Mouse (Mus musculus): ENCODE measurements at regions not wholly inside any gene's neighbourhood (a gene's known extent, or its start where the extent isn't known, plus 50 kb on each side); places are given as distances from the start of the nearest gene placed in this dataset.

- no peak for TF ChIP-seq FOSL1 (IDR thresholded peaks at IDR 0.05; ENCODE audit: insufficient read depth, low read length, poor library complexity, severe bottlenecking)
- no peak for TF ChIP-seq USF1 (IDR thresholded peaks at IDR 0.05; ENCODE audit: low read depth)
- no peak overlapping the region for H3K4me3 ChIP-seq (ENCODE audit: insufficient read depth, poor library complexity, severe bottlenecking)
- no peaks in the 10 kb centered on the region for H3K27me3 ChIP-seq (ENCODE audit: control insufficient read depth, insufficient read depth, insufficient read length)
- no peaks in the 10 kb centered on the region for H3K79me2 ChIP-seq (ENCODE audit: control insufficient read depth, insufficient read depth)
- no peaks in the 10 kb centered on the region for H3K36me3 ChIP-seq (ENCODE audit: control insufficient read depth, insufficient read depth)
- no peaks in the 10 kb centered on the region for H3K79me3 ChIP-seq (ENCODE audit: low read depth)
- H3ac ChIP-seq (ENCODE audit: control insufficient read depth, insufficient read length, low read depth) = no peak overlapping the region
Measured at GRCm38 (mm10) chr8:26748161-26748971, 228.8 kb upstream of the Zfp703 start.

- H3K79me3 ChIP-seq (ENCODE audit: low read depth) = no peaks in the 10 kb centered on the region
- no peak overlapping the region for H3ac ChIP-seq (ENCODE audit: control insufficient read depth, insufficient read length, low read depth)
- no peaks in the 10 kb centered on the region for H3K27me3 ChIP-seq (ENCODE audit: control insufficient read depth, insufficient read depth, insufficient read length)
- no peak for TF ChIP-seq MYOD1 (IDR thresholded peaks at IDR 0.05; ENCODE audit: control insufficient read depth, insufficient read length, low read depth)
- TF ChIP-seq CEBPB (IDR thresholded peaks at IDR 0.05; ENCODE audit: low read depth) = no peak
- TF ChIP-seq CTCF (IDR thresholded peaks at IDR 0.05; ENCODE audit: control insufficient read depth, insufficient read depth, insufficient read length) = no peak
- no peak for TF ChIP-seq USF1 (IDR thresholded peaks at IDR 0.05; ENCODE audit: low read depth)
- TF ChIP-seq MAX (IDR thresholded peaks at IDR 0.05) = no peak
- TF ChIP-seq MYOG (IDR thresholded peaks at IDR 0.05; ENCODE audit: control insufficient read depth, extremely low read depth, insufficient read length) = no peak
- no peak for TF ChIP-seq FOSL1 (IDR thresholded peaks at IDR 0.05; ENCODE audit: insufficient read depth, low read length, poor library complexity, severe bottlenecking)
- H3K36me3 ChIP-seq (ENCODE audit: control insufficient read depth, insufficient read depth) = no peaks in the 10 kb centered on the region
- H3K79me2 ChIP-seq (ENCODE audit: control insufficient read depth, insufficient read depth) = no peaks in the 10 kb centered on the region
- no peak overlapping the region for H3K4me3 ChIP-seq (ENCODE audit: insufficient read depth, poor library complexity, severe bottlenecking)
Measured at GRCm38 (mm10) chr8:26748972-26749291, 228.2 kb upstream of the Zfp703 start.

GRCm38 (mm10) chr8:26750120-26750519 lies 227.0 kb upstream of the Zfp703 start:
- H3K79me3 ChIP-seq (ENCODE audit: low read depth) = no peaks in the 10 kb centered on the region
- H3K27me3 ChIP-seq (ENCODE audit: control insufficient read depth, insufficient read depth, insufficient read length) = no peaks in the 10 kb centered on the region
- H3ac ChIP-seq (ENCODE audit: control insufficient read depth, insufficient read length, low read depth) = no peak overlapping the region
- H3K79me2 ChIP-seq (ENCODE audit: control insufficient read depth, insufficient read depth) = no peaks in the 10 kb centered on the region
- no peaks in the 10 kb centered on the region for H3K36me3 ChIP-seq (ENCODE audit: control insufficient read depth, insufficient read depth)
- TF ChIP-seq USF1 (IDR thresholded peaks at IDR 0.05; ENCODE audit: low read depth) (no peak), MAX (IDR thresholded peaks at IDR 0.05) (no peak), CEBPB (IDR thresholded peaks at IDR 0.05; ENCODE audit: low read depth) (peak; percentile 86), MYOD1 (IDR thresholded peaks at IDR 0.05; ENCODE audit: control insufficient read depth, insufficient read length, low read depth) (no peak)
- no peak overlapping the region for H3K4me3 ChIP-seq (ENCODE audit: insufficient read depth, poor library complexity, severe bottlenecking)

GRCm38 (mm10) chr8:26751651-26752050 lies 225.5 kb upstream of the Zfp703 start:
- no peaks in the 10 kb centered on the region for H3K79me2 ChIP-seq (ENCODE audit: control insufficient read depth, insufficient read depth)

GRCm38 (mm10) chr8:26756452-26756851 lies 220.7 kb upstream of the Zfp703 start:
- Histone ChIP-seq H3K79me2 (ENCODE audit: control insufficient read depth, insufficient read depth) (no peaks in the 10 kb centered on the region), H3K36me3 (ENCODE audit: control insufficient read depth, insufficient read depth) (no peaks in the 10 kb centered on the region), H3ac (ENCODE audit: control insufficient read depth, insufficient read length, low read depth) (no peak overlapping the region), H3K4me3 (ENCODE audit: insufficient read depth, poor library complexity, severe bottlenecking) (no peak overlapping the region), H3K27me3 (ENCODE audit: control insufficient read depth, insufficient read depth, insufficient read length) (no peaks in the 10 kb centered on the region), H3K79me3 (ENCODE audit: low read depth) (no peaks in the 10 kb centered on the region)
- TF ChIP-seq MAX (IDR thresholded peaks at IDR 0.05) (no peak), FOSL1 (IDR thresholded peaks at IDR 0.05; ENCODE audit: insufficient read depth, low read length, poor library complexity, severe bottlenecking) (peak; percentile 71), MYOD1 (IDR thresholded peaks at IDR 0.05; ENCODE audit: control insufficient read depth, insufficient read length, low read depth) (peak; percentile 23), USF1 (IDR thresholded peaks at IDR 0.05; ENCODE audit: low read depth) (no peak), CEBPB (IDR thresholded peaks at IDR 0.05; ENCODE audit: low read depth) (peak; percentile 50), MYOG (IDR thresholded peaks at IDR 0.05; ENCODE audit: control insufficient read depth, extremely low read depth, insufficient read length) (no peak)

More at GRCm38 (mm10) chr8:26751651-26752050, 225.5 kb upstream of the Zfp703 start:
- H3K4me3 ChIP-seq (ENCODE audit: insufficient read depth, poor library complexity, severe bottlenecking) = no peak overlapping the region
- no peak for TF ChIP-seq MAX (IDR thresholded peaks at IDR 0.05)
- no peak for TF ChIP-seq USF1 (IDR thresholded peaks at IDR 0.05; ENCODE audit: low read depth)
- TF ChIP-seq CTCF (IDR thresholded peaks at IDR 0.05; ENCODE audit: control insufficient read depth, insufficient read depth, insufficient read length) = no peak
- no peak for TF ChIP-seq MYOG (IDR thresholded peaks at IDR 0.05; ENCODE audit: control insufficient read depth, extremely low read depth, insufficient read length)
- TF ChIP-seq MYOD1 (IDR thresholded peaks at IDR 0.05; ENCODE audit: control insufficient read depth, insufficient read length, low read depth) = no peak
- TF ChIP-seq FOSL1 (IDR thresholded peaks at IDR 0.05; ENCODE audit: insufficient read depth, low read length, poor library complexity, severe bottlenecking) = no peak
- TF ChIP-seq CEBPB (IDR thresholded peaks at IDR 0.05; ENCODE audit: low read depth) = no peak
- H3K36me3 ChIP-seq (ENCODE audit: control insufficient read depth, insufficient read depth) = no peaks in the 10 kb centered on the region
- no peaks in the 10 kb centered on the region for H3K27me3 ChIP-seq (ENCODE audit: control insufficient read depth, insufficient read depth, insufficient read length)
- H3K79me3 ChIP-seq (ENCODE audit: low read depth) = no peaks in the 10 kb centered on the region
- H3ac ChIP-seq (ENCODE audit: control insufficient read depth, insufficient read length, low read depth) = no peak overlapping the region

GRCm38 (mm10) chr8:26760726-26761125 lies 216.4 kb upstream of the Zfp703 start:
- no peaks in the 10 kb centered on the region for H3K36me3 ChIP-seq (ENCODE audit: control insufficient read depth, insufficient read depth)
- H3K79me2 ChIP-seq (ENCODE audit: control insufficient read depth, insufficient read depth) = no peaks in the 10 kb centered on the region
- TF ChIP-seq USF1 (IDR thresholded peaks at IDR 0.05; ENCODE audit: low read depth) (no peak), CTCF (IDR thresholded peaks at IDR 0.05; ENCODE audit: control insufficient read depth, insufficient read depth, insufficient read length) (no peak), MYOD1 (IDR thresholded peaks at IDR 0.05; ENCODE audit: control insufficient read depth, insufficient read length, low read depth) (no peak), CEBPB (IDR thresholded peaks at IDR 0.05; ENCODE audit: low read depth) (no peak), MYOG (IDR thresholded peaks at IDR 0.05; ENCODE audit: control insufficient read depth, extremely low read depth, insufficient read length) (no peak), FOSL1 (IDR thresholded peaks at IDR 0.05; ENCODE audit: insufficient read depth, low read length, poor library complexity, severe bottlenecking) (no peak), MAX (IDR thresholded peaks at IDR 0.05) (no peak)
- no peak overlapping the region for H3ac ChIP-seq (ENCODE audit: control insufficient read depth, insufficient read length, low read depth)
- H3K27me3 ChIP-seq (ENCODE audit: control insufficient read depth, insufficient read depth, insufficient read length) = no peaks in the 10 kb centered on the region
- no peak overlapping the region for H3K4me3 ChIP-seq (ENCODE audit: insufficient read depth, poor library complexity, severe bottlenecking)
- no peaks in the 10 kb centered on the region for H3K79me3 ChIP-seq (ENCODE audit: low read depth)

Data from C2C12 (cell line).